Mouse (Mus musculus) heart, embryonic 15.5 days (tissue): ENCODE data around the gene Gm28374. TPM values are rescaled to one million over a fixed set of nuclear protein-coding genes. Genes with fewer than 3 reads are reported as not detected.
A peak's percentile ranks its signal among the peaks of the same experiment; 100 is the strongest.
"Not testable (repeated sequence)": the region's sequence is repeated elsewhere in the genome, so short reads cannot be mapped to it uniquely, and the experiment has no call there.

Experiments
- ATAC-seq: fragments of 200-750 bp; cut with Nextera tagmentation; replicated peaks from 2 replicates; pipeline ENCODE4 v1.8.0; 2017; ENCODE audit warnings: low read depth, moderate TSS enrichment; ENCODE audit not compliant: insufficient number of reproducible peaks, insufficient read depth, low FRiP score
- H3K27ac ChIP-seq: fragments of 300-500 bp; sonication (generic); 2 replicates; pipeline ENCODE4 v1.5.1; 2015; ENCODE audit warnings: mild to moderate bottlenecking, inconsistent platforms
- H3K27me3 ChIP-seq: fragments of 300-500 bp; sonication (generic); 2 replicates; pipeline ENCODE4 v1.6.1; 2015; ENCODE audit warnings: inconsistent platforms
- H3K36me3 ChIP-seq: fragments of 300-500 bp; sonication (generic); 2 replicates; pipeline ENCODE4 v1.6.1; 2015; ENCODE audit warnings: mild to moderate bottlenecking, inconsistent platforms
- H3K4me1 ChIP-seq: fragments of 300-500 bp; sonication (generic); replicated peaks from 2 replicates; pipeline ENCODE4 v1.6.1; 2015; ENCODE audit warnings: inconsistent platforms
- H3K4me2 ChIP-seq: fragments of 300-500 bp; sonication (generic); 2 replicates; pipeline ENCODE4 v1.6.1; 2015; ENCODE audit warnings: inconsistent platforms, mild to moderate bottlenecking, moderate library complexity
- H3K4me3 ChIP-seq: fragments of 300-500 bp; sonication (generic); 2 replicates; pipeline ENCODE4 v1.5.1; 2015; ENCODE audit warnings: mild to moderate bottlenecking, inconsistent platforms
- H3K9ac ChIP-seq: fragments of 300-500 bp; sonication (generic); 2 replicates; pipeline ENCODE4 v1.6.1; 2015; ENCODE audit warnings: mild to moderate bottlenecking, inconsistent platforms
- H3K9me3 ChIP-seq: fragments of 300-500 bp; sonication (generic); replicated peaks from 2 replicates; pipeline ENCODE4 v1.6.1; 2016; ENCODE audit warnings: inconsistent platforms
- WGBS: fragments of 180-500 bp; shearing (Covaris S2); methylation state at CpG from one replicate; pipeline ENCODE4 v1.1.7; 2015; ENCODE audit warnings: mixed read lengths; 5-methylcytosine and 5-hydroxymethylcytosine counted together
- polyA plus RNA-seq: library from polyadenylated mRNA; unstranded; fragments of >200 nt; fragmentation: Nextera tagmentation; extraction: Ambion mirVana; gene quantifications from 2 replicates; pipeline ENCODE4 v1.2.1, GENCODE M21; 2015

The Gm28374 gene
- polyA plus RNA-seq, 1 experiment from 2014 or later: 0.48 TPM

DNA sequence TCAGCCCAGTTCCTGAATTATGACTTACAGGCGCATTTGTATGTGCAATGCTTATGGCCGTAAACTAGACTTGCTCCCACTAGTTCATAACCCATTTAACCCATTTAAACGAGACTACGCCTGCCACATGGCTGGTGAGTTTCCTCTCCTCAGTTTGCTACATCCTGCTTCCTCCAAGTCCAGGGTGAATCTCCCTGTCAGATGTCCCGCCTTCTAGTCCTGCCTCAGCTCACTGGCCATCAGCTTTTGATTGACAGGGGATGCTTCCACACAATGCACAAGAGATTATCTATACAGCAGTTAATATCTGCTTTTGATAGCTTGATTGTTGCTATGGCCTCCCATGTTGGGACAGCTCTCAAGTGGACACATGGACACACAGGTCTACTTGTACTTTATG, 27.8 kb downstream of the Gm28374 start:
- Histone ChIP-seq H3K4me2 (no peak overlapping the region), H3K4me3 (no peak overlapping the region), H3K9me3 (no peaks in the 10 kb centered on the region), H3K27me3 (no peaks in the 10 kb centered on the region), H3K27ac (no peak overlapping the region), H3K9ac (no peak overlapping the region), H3K4me1 (peaks cover 20% of the 10 kb centered on the region), H3K36me3 (peaks cover 71% of the 10 kb centered on the region)
- 79% methylated on average over 5 of the region's 5 CpGs for WGBS
- ATAC-seq: no peak

- H3K4me1 ChIP-seq: peaks cover 20% of the 10 kb centered on the region
- 82% methylated on average over 7 of the region's 7 CpGs for WGBS
- H3K27me3 ChIP-seq: no peaks in the 10 kb centered on the region
- H3K4me3 ChIP-seq: no peak overlapping the region
- peaks cover 76% of the 10 kb centered on the region for H3K36me3 ChIP-seq
- no peak overlapping the region for H3K9ac ChIP-seq
- ATAC-seq: no peak
- no peaks in the 10 kb centered on the region for H3K9me3 ChIP-seq
- H3K27ac ChIP-seq: no peak overlapping the region
- no peak overlapping the region for H3K4me2 ChIP-seq
These were observed 29.5 kb downstream of the Gm28374 start for GRCm38 (mm10) chr19:6052516-6052915.

DNA sequence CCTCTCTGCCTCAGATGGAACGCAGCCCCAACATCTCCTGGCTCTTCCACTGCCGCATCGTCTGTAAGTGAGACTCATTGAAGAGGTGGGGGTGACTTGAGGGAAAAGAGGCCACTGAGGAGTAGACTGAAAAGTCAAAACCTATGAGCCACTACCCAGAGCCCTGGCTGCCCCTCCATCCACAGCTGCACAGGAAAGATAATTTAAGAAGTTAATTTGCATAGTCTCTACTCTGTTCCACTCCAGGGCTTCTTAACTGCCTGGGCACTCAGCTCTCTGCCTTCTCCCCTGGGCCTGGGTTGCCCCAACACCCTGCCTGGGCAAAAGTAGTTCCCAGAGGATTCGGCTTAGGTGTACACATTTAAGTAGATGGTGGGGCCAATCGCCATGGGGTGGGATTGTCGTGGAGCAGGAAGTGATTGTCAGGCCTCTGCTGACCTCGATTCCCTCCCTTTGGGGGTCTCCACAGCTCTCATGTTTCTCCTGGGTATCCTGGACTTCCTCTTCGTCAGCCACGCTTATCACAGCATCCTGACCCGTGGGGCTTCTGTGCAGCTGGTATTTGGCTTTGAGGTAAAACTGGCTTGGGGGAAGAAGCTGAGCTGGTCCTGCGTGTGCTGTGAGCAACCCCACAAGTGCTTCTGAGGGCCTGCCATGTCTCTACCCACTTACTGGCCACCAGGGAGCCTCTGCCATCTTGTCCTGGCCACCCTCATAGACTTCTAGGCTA, 33.2 kb downstream of the Gm28374 start:
- Histone ChIP-seq H3K36me3 (peaks cover 59% of the 10 kb centered on the region), H3K9me3 (no peaks in the 10 kb centered on the region), H3K9ac (no peak overlapping the region), H3K27ac (no peak overlapping the region), H3K27me3 (no peaks in the 10 kb centered on the region), H3K4me3 (no peak overlapping the region), H3K4me2 (no peak overlapping the region), H3K4me1 (peaks cover 18% of the 10 kb centered on the region)
- no peak for ATAC-seq
- 75% methylated on average over 11 of the region's 11 CpGs for WGBS

GRCm38 (mm10) chr19:6047899-6048166, 34.2 kb downstream of the Gm28374 start:
- Histone ChIP-seq H3K27ac (no peak overlapping the region), H3K4me2 (peak overlapping the region; percentile 92), H3K27me3 (no peaks in the 10 kb centered on the region), H3K36me3 (peaks cover 49% of the 10 kb centered on the region), H3K9ac (peak overlapping the region; percentile 84), H3K4me3 (peak overlapping the region; percentile 93), H3K9me3 (no peaks in the 10 kb centered on the region), H3K4me1 (peaks cover 18% of the 10 kb centered on the region)
- 78% methylated on average over 8 of the region's 8 CpGs for WGBS
- no peak for ATAC-seq

- peak overlapping the region; percentile 98 for H3K27ac ChIP-seq
- peak overlapping the region; percentile 84 for H3K9ac ChIP-seq
- H3K4me1 ChIP-seq: peaks cover 18% of the 10 kb centered on the region
- ATAC-seq: peak; percentile 12; the same call in 1 of the 2 replicates
- peak overlapping the region; percentile 93 for H3K4me3 ChIP-seq
- H3K27me3 ChIP-seq: no peaks in the 10 kb centered on the region
- H3K36me3 ChIP-seq: peaks cover 44% of the 10 kb centered on the region
- WGBS: 2% methylated on average over 37 of the region's 44 CpGs
- peak overlapping the region; percentile 92 for H3K4me2 ChIP-seq
- H3K9me3 ChIP-seq: no peaks in the 10 kb centered on the region
These were observed 34.7 kb downstream of the Gm28374 start for GRCm38 (mm10) chr19:6047154-6047898.

- Histone ChIP-seq H3K4me1 (peaks cover 18% of the 10 kb centered on the region), H3K36me3 (peaks cover 36% of the 10 kb centered on the region), H3K27ac (peak within 1 kb of the TSS; percentile 98), H3K9ac (peak within 1 kb of the TSS; percentile 84), H3K27me3 (no peaks in the 10 kb centered on the region), H3K4me2 (peak within 1 kb of the TSS; percentile 92), H3K9me3 (no peaks in the 10 kb centered on the region), H3K4me3 (peak within 1 kb of the TSS; percentile 93)
- ATAC-seq: peak; percentile 92
- WGBS: under 1% methylated on average over 65 of the region's 65 CpGs
These were observed 35.5 kb downstream of the Gm28374 start, which contains the start of gene Syvn1 for GRCm38 (mm10) chr19:6046294-6047153. Syvn1 (plus strand) TSS chr19:6046576.

DNA sequence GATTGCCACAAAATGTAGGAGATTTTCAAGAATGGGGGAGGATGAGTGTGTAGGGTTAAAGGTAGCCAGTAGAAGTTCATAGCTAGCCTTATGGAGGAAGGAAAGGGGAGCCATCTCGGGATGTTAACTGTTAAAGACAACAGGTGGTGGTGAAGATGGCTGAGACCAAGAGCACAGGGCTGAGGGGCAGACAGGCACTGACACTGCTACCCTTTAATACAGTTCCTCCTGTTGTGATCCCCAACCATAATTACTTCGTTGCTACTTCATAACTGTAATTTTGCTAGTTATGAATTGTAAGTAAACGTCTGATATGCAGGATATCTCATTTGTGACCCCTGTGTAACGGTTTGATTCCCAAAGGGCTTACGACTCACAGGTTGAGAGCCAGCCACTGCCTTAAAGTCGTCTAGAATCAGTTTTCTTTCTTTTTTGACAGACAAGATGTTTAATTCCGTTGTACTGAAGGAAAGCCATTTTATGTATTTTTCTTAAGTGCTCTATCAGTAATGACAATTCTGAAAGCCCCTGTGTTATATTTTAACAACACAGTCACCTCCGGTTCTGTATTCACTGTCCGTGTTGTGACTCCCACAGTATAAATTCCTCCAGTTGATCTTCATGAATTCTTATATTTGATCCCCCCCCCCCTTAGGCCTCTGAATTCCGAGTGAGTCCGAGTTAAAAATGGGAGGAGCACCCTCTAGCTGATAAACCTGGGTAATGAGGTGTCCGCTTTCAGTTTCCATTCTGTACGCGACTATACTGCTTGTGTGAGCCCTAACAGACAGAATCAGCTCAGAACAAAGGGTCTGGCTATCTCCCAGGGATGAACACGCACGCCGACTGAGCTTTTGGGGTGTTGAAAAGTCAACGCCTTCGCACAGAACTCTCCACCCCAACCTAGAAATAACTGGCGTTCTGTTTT, 36.4 kb downstream of the Gm28374 start:
- Histone ChIP-seq H3K9ac (peak overlapping the region; percentile 64), H3K27ac (peak overlapping the region; percentile 98), H3K4me1 (peaks cover 18% of the 10 kb centered on the region), H3K4me3 (peak overlapping the region; percentile 93), H3K9me3 (no peaks in the 10 kb centered on the region), H3K36me3 (peaks cover 27% of the 10 kb centered on the region), H3K27me3 (no peaks in the 10 kb centered on the region), H3K4me2 (peak overlapping the region; percentile 92)
- ATAC-seq: peak; percentile 25; the same call in 1 of the 2 replicates
- 13% methylated on average over 20 of the region's 20 CpGs for WGBS

DNA sequence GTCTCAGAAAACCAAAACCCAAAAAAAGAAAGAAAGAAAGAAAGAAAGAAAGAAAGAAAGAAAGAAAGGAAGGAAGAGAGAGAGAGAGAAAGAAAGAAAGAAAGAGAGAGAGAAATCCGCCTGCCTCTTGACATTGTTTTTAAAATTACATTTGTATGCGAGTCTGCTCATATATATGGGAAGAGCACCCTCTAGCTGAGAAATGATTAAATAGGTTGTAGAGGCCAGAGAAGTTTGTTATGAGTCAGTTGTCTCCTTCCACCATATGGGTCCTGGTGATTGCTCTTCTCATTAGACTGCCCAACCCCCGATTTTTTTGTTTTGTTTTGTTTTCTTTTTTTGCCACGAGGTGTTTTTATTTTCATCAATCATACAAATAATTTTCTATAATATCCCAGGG, 38.0 kb downstream of the Gm28374 start:
- not testable (repeated sequence) for H3K9ac ChIP-seq, H3K4me3 ChIP-seq, ATAC-seq, H3K27me3 ChIP-seq, H3K9me3 ChIP-seq, H3K4me2 ChIP-seq, H3K27ac ChIP-seq
- H3K36me3 ChIP-seq: peaks cover 11% of the 10 kb centered on the region
- H3K4me1 ChIP-seq: peaks cover 18% of the 10 kb centered on the region
- 43% methylated on average over 4 of the region's 4 CpGs for WGBS

- no peak for ATAC-seq
- H3K27me3 ChIP-seq: no peaks in the 10 kb centered on the region
- 74% methylated on average over 9 of the region's 9 CpGs for WGBS
- H3K27ac ChIP-seq: no peak overlapping the region
- no peak overlapping the region for H3K9ac ChIP-seq
- no peaks in the 10 kb centered on the region for H3K9me3 ChIP-seq
- H3K4me2 ChIP-seq: no peak overlapping the region
- H3K36me3 ChIP-seq: no peaks in the 10 kb centered on the region
- H3K4me3 ChIP-seq: no peak overlapping the region
- H3K4me1 ChIP-seq: peaks cover 7% of the 10 kb centered on the region
These were observed 39.8 kb downstream of the Gm28374 start for GRCm38 (mm10) chr19:6042293-6042692.

- Histone ChIP-seq H3K27me3 (no peaks in the 10 kb centered on the region), H3K4me2 (no peak overlapping the region), H3K9ac (no peak overlapping the region), H3K27ac (no peak overlapping the region), H3K36me3 (no peaks in the 10 kb centered on the region), H3K4me3 (no peak overlapping the region), H3K4me1 (peaks cover under 1% of the 10 kb centered on the region), H3K9me3 (no peaks in the 10 kb centered on the region)
- no peak for ATAC-seq
These were observed 42.1 kb downstream of the Gm28374 start for GRCm38 (mm10) chr19:6040002-6040401.
